Mouse (Mus musculus): ENCODE results near the gene Ripply3. TPM values are rescaled to one million over a fixed set of nuclear protein-coding genes. Genes with fewer than 3 reads are reported as not detected.

Gene Ripply3
- polyA plus RNA-seq (2012; rRNA removed), result 1.2 and 1.4 TPM in 2 replicates

GRCm38 (mm10) chr16:94327781-94328711, at the start of gene Ripply3:
Gene Ripply3 (plus strand): TSS chr16:94328420.
- WGBS, result 1% methylated on average over 63 of the region's 63 CpGs
- DNase-seq (ENCODE audit: low read depth, low spot score), result no peak

DNA sequence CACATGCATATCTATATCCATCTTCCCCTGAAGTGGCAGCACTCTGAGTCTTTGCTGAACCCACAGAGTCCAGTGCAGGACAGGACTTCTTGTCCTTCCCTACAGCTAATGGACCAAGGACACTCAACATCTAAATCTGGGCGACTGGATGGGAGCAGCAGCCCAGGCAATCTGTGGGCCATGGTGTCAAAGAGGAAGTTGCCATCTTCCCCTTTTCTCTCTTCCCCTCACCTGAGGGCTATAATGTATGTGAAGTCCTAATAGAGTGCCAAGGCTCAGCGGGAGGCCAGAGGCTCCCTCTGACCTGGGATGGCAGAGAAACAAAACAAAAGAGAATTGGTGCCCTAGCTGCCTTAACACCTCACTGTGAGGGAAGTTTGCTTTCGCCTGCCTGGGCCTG, 44.2 kb upstream of the Ripply3 start:
- no peak for DNase-seq (ENCODE audit: low read depth, low spot score)
- 83% methylated on average over 3 of the region's 3 CpGs for WGBS

DNA sequence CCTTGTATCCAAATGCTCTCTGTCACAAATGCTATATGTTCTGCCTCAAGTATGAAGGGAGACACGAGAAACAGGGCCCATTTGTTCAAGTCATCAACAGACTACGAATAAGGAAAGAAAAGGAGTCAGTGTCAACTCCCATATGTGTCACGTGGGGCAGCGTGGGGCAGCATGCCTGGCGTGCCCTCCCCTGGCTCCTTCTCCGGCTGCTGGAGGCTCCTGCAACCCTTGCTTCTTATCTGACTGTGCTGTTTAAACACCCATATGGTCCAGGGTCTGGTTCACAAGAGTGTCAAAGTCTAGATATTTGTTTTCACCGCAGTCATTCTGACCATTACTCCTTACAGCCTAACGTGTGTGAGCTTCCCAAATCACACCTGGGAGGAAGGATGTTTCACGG, 40.4 kb upstream of the Ripply3 start:
- 83% methylated on average over 9 of the region's 9 CpGs for WGBS
- no peak for DNase-seq (ENCODE audit: low read depth, low spot score)

DNA sequence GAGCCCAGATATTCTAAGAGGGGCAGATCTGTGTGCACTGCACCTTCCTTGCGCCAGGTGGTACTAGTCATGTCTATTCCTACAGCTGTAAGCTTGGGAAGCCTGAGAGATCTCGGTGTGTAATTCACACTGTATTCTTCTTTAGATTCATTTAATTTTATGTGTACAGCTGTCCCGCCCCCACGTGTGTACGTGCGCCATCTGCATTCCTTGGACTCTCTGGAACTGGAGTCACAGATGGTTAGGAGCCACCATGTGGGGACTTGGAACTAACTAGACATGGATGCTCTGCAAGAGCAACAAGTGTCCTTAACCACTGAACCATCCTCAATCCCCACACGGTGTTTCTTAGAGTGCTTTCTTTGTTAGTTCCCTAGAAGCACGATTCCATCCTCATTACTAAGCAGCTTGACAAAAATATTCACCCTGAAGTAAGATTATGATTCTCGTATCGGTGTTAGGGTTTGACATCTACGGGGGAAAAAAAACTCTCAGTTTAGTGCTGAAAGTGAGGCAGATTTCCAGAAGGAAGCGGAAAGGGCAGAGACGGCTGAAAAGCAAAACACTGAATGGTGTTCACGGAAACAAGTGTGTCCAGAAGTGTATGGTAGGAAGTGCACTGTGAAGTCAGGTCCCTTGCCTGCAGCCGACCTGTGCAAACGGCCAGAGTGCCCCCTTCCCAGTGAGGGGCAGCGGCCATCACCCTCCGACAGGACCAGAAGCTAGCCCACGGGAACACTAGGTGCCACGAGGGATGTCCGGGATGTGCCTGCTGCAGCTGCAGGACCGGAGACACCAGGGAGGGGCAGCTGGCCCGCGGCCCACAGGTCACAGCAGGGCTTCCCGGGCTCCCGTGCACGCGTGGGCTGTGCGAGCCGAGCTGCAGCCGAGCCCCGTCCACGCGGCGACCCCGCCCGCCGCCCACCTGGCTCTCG, 38.8 kb upstream of the Ripply3 start:
- DNase-seq (ENCODE audit: low read depth, low spot score), result no peak
- WGBS, result 7% methylated on average over 39 of the region's 39 CpGs

DNA sequence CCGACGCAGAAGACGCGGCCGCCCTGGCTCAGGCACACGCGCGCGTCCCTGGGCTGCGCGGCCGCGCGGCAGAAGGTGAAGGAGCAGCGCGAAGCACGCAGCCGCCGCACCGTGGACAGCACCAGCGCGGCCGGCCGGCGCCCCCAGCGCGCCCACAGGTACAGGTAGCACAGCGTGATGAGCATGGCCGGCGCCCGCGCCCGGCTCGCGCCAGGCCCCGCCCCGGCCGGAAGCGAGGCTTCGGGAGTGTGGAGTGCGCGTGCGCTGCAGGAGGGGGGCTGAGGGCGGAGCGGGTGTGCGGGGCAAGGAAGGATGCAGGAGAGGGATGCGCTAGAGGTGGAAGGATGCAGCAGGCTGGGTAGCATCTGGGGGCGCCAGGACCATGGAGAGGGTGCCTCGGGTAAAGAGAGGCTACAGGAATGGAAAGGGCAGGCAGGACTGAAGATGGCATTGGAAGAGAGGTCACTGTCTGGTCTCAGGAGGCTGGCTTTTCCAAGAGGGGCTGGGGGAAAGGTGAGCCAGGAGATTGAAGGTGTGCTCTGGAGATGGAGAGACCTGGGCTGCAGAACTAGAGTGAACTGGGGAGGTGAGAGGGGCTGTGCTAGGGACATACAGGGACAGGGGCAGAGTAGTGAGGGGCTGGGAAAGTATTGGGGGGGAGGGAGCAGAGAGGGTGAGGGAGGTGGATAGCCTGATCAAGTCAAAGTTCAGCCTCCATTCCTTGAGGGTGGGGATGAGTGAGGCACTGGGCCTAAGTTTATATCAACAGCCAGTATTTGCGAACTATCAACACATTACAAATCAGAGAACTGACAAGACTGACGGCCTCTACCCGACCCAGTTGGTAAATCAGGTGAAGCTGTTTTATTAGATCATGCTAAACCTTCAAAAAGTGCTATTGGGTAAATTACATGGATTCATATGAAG, 37.9 kb upstream of the Ripply3 start:
- DNase-seq (ENCODE audit: low read depth, low spot score), result peak; percentile 51
- WGBS, result 4% methylated on average over 51 of the region's 52 CpGs

DNA sequence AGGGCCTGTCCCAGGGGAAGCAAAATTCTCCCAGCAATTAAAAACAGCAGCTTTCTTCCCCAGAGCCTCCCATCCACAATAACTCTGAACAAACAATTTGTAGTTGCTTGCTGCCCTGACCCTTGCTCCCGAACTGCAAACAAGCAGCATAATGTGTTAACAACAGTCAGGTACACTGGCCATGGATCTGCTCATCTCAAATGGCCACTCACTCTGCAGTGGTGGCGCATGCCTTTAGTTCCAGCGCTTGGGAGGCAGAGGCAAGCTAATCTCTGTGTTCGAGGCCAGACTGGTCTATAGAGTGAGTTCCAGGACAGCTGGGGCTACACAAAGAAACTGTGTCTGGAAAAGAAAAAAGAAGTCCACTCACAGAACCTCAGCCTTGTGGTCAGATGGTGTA, 37.1 kb upstream of the Ripply3 start:
- DNase-seq (ENCODE audit: low read depth, low spot score), result no peak
- WGBS, result 58% methylated on average over 4 of the region's 4 CpGs

- WGBS, result 91% methylated on average over 5 of the region's 5 CpGs
- no peak for DNase-seq (ENCODE audit: low read depth, low spot score)
Measured at GRCm38 (mm10) chr16:94298081-94298480, 30.1 kb upstream of the Ripply3 start.

DNA sequence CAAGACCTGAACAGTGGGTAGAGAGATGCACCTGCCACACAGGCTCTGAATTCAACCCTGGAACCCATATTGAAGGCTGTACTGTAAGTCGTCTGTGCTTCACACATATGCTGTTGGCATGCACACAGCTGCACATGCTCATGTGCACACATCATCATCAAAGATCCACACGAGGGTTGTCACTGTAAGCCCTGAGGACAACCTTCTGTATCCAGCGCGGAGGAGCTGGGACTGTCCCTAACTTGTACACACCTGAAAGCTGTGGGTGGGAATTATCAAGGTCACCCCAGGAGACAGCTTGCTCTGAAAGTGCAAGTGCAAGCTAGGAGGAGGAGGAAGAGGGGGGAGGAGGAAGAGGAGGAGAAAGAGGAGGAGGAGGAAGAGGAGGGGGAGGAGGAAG, 29.0 kb upstream of the Ripply3 start:
- 38% methylated on average over 4 of the region's 4 CpGs for WGBS
- no peak for DNase-seq (ENCODE audit: low read depth, low spot score)

DNA sequence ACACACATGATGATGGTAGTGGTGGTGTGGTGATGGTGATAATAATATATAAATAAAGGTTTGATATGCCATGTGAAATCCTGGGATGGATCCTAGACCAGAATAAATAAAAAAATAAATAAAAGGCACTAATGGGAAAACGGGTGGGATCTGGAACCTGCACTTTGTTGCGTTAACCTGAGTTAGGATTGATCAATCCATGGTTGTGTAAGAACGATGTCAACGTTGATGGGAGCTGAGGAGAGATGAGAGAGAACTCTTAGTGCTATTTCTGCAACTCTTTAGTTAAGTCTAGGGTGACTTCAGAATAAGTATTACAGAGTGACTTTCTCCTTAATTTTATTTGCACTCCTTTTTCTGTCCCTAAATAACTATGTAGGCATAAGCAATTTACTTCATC, 27.0 kb upstream of the Ripply3 start:
- DNase-seq (ENCODE audit: low read depth, low spot score), result no peak
- 89% methylated on average over 4 of the region's 4 CpGs for WGBS

- no peak for DNase-seq (ENCODE audit: low read depth, low spot score)
- WGBS, result 86% methylated on average over 5 of the region's 5 CpGs
Measured at GRCm38 (mm10) chr16:94301696-94302095, 26.5 kb upstream of the Ripply3 start.

DNA sequence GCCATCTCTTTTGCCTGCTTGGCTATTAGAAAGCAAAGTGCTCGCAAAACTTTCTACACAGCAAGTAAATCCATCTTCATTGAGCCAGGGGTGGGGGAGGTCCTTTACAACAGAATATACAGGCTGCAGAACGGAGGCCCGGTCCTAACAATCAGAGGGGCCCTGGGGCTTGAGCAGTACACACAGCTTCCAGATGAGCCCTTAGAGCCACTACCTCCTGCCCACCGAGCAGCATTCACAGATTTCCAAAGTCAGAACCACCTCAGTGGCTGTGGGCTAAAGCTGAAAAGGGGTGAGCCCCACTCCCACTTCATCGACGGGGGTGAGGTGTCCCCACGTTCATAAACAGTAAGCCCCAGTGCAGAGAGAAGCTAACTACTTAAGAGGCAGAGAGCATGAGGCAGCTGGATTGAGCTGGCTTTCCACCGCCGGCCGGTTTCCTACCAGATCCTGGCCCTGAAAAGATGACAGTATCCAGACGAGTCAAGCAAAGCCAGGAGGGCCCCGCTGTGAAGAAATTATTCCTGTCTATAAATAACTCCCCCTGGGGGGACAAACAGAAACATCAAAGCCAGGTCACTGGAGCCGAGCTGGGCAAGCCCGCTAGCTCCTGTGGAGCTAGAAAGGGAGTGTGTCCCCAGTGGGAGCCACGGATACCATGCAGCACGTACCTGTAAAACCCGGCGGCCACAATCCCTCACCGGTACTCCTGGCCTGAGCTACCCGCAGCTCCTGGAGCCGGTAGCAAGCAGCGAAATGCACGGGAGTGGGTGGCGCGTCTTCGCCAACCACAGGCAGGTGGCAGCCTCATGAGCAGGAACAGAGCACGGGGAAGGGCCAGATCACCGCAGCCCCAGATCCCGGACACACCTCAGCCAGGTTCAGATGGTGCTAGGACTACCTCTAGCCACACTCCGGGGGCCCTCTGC, 25.7 kb upstream of the Ripply3 start:
- DNase-seq (ENCODE audit: low read depth, low spot score), result no peak
- 18% methylated on average over 30 of the region's 30 CpGs for WGBS

DNA sequence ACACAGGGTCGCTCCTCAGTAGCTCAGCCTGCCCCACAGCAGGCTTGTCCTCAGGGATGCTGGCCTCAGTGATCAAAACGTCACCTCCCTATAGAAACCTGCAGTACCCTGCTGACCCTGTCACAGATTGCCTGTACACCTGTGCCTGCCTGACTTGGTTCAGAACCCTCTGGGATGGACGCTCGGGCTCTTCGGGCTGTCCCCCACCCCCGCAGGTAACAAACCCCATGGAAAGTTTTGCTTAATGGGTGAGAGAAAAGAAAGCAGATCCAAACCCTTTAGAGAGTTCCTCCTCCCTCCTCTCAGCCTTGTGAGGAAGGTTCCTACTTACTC, 25.1 kb upstream of the Ripply3 start:
- WGBS, result 27% methylated on average over 6 of the region's 6 CpGs

GRCm38 (mm10) chr16:94307526-94307925, 20.7 kb upstream of the Ripply3 start:
- 71% methylated on average over 6 of the region's 6 CpGs for WGBS
- DNase-seq (ENCODE audit: low read depth, low spot score), result no peak

More for the DNA sequence above, 25.1 kb upstream of the Ripply3 start:
- DNase-seq (ENCODE audit: low read depth, low spot score), result no peak

DNA sequence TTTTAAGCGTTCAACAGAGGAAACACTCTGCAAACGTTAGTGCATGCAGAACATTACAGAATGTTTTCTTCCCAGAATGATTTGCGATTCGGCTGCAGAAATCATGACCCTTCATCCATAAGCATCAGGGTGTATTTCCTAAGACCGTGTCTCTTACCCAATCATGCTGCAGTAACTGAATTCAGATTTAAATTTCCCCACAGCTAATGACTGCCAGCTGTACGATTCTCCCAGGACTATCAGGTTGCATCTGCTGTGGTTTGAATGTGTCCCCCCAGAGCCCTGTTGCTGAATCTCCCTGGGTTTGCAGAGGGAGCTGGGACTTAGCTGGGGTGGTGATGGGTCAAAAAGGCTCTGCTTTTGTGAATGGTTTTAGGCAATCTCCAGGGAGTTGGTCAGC, 20.3 kb upstream of the Ripply3 start:
- DNase-seq (ENCODE audit: low read depth, low spot score), result no peak

DNA sequence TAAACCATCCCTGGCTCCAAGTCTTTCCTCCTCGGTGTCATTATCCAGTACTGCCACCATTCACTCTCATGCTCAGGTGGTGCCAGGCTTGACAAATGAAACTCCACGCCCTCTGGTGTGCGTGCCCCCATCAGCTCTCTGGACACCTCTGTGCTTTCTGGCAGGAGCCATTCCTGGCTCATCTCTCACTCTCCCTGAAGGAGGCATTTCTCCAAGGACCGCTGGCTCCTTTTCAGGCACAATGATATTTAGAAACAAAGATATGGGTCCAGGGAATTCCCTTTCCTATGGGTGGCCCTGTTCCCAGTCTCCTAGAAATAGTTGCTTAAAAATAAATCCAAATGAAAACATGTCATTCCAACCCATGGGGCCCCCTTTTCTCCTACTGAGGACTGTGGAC, 19.2 kb upstream of the Ripply3 start:
- 81% methylated on average over 4 of the region's 4 CpGs for WGBS

More for the DNA sequence above, 20.3 kb upstream of the Ripply3 start:
- 56% methylated on average over 6 of the region's 6 CpGs for WGBS

GRCm38 (mm10) chr16:94311416-94311815, 16.8 kb upstream of the Ripply3 start:
- 82% methylated on average over 1 of the region's 1 CpGs for WGBS
- no peak for DNase-seq (ENCODE audit: low read depth, low spot score)

More for the DNA sequence above, 19.2 kb upstream of the Ripply3 start:
- DNase-seq (ENCODE audit: low read depth, low spot score), result no peak

- WGBS, result 59% methylated on average over 4 of the region's 4 CpGs
- no peak for DNase-seq (ENCODE audit: low read depth, low spot score)
Measured at GRCm38 (mm10) chr16:94311931-94312330, 16.3 kb upstream of the Ripply3 start.

DNA sequence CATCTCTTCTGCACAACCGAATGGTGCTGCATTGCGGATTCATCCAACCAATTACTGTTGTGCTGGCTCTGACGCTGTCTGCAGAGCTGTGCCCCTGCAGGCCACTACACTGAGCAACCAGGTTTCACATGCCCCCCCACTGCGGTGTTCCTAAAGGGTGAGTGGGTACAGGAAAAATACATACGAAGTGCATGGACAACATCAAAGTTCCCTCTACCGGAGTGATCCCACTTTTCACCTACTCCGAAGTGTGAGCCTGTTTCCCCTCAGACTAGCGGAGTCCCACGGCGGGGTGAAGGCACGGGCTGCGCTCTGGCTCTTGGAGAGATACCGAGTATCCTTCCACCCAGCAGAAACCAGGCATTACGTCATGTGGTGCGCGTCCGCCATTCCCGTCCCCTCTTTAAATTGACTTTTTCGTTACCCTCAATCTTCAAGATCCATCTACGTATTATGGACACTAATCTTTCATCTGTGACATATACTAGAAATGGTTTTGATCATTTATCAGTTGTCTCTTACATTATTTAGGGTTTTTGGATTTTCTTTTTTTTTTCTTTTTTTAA, 15.5 kb upstream of the Ripply3 start:
- WGBS, result under 1% methylated on average over 20 of the region's 20 CpGs
- DNase-seq (ENCODE audit: low read depth, low spot score), result no peak
